Mouse (Mus musculus) c-Kit-positive CD71-positive TER-119-negative erythroid progenitor cells, embryonic 14.5 days (primary cell): ENCODE measurements around the gene Jak2.
A peak's percentile ranks its signal among the peaks of the same experiment; 100 is the strongest.

Source experiments
- DNase-seq: peaks from one replicate; pipeline ENCODE4 v3.0.0-alpha.2; 2013; ENCODE audit warnings: low read depth

The Jak2 gene

GRCm38 (mm10) chr19:29361468-29362130 lies 110.0 kb downstream of the Jak2 start:
- peak; percentile 94 for DNase-seq

GRCm38 (mm10) chr19:29362173-29362930 lies 110.7 kb downstream of the Jak2 start:
- no peak for DNase-seq
